Mouse (Mus musculus): ENCODE data around the gene Tmem186. TPM values are rescaled to one million over a fixed set of nuclear protein-coding genes. Genes with fewer than 3 reads are reported as not detected.

Tmem186 gene
- total RNA-seq, 4 experiments from 2014 or later: 22.7 to 24.9 (median 23.8) TPM

GRCm38 (mm10) chr16:8610397-8610796 lies 27.1 kb downstream of the Tmem186 start:
- no peak for DNase-seq

GRCm38 (mm10) chr16:8603789-8604188 lies 33.7 kb downstream of the Tmem186 start:
- no peak for DNase-seq

- no peak for DNase-seq
Observed at GRCm38 (mm10) chr16:8597516-8597915, 40.0 kb downstream of the Tmem186 start.

- DNase-seq: no peak
Observed at GRCm38 (mm10) chr16:8596336-8596735, 41.2 kb downstream of the Tmem186 start.

- no peak for DNase-seq
Observed at GRCm38 (mm10) chr16:8595411-8595810, 42.1 kb downstream of the Tmem186 start.

GRCm38 (mm10) chr16:8585056-8585455 lies 52.5 kb downstream of the Tmem186 start:
- no peak for DNase-seq

- no peak for DNase-seq
Observed at GRCm38 (mm10) chr16:8584248-8584647, 53.3 kb downstream of the Tmem186 start.

Small RNAs within 50 kb of the gene (microRNA-seq; reads per million reads assigned to microRNA genes)
- gene Gm22137: 0 reads per million in 2 experiments

Other genes with a start within 250 kb of the Tmem186 start
- gene Tmem114, start 212.6 kb downstream of the Tmem186 start, total RNA-seq (2022): not detected
- gene Mettl22, start 166.9 kb downstream of the Tmem186 start, total RNA-seq (2022): 10 to 100 TPM; 16.4 to 22.2 (median 19.1) TPM
- gene Abat, start 124.3 kb downstream of the Tmem186 start, total RNA-seq (2022): 100 to 1,000 TPM in 3 of 4 experiments, 10 to 100 TPM in 1; 88.1 to 157 (median 111) TPM
- gene Pmm2, start within 50 bp of the Tmem186 start, total RNA-seq (2022): 10 to 100 TPM; 56.5 to 79.9 (median 70.5) TPM
- 100 to 1,000 TPM in 2 of 4 experiments, 10 to 100 TPM in 2; 47.3 to 133 (median 83.9) TPM for gene Carhsp1, start 34.4 kb upstream of the Tmem186 start, total RNA-seq (2022)
- not detected for gene Gm5767, start 43.1 kb upstream of the Tmem186 start, total RNA-seq (2022)
- gene Usp7, start 154.6 kb upstream of the Tmem186 start, total RNA-seq (2022): 100 to 1,000 TPM; 105 to 149 (median 127) TPM
- 100 to 1,000 TPM in 2 of 4 experiments, 10 to 100 TPM in 2; 81.3 to 111 (median 98.3) TPM for gene 1810013L24Rik, start 192.4 kb upstream of the Tmem186 start, total RNA-seq (2022)